22 mouse cellular contexts compared by ENCODE assay signal in genomic region chr4:65678495-65678894, GRCm38 (mm10).
DNase-seq lines count a peak whose midpoint lies in the region; ATAC-seq and TF ChIP-seq lines count a peak whose summit lies in the region.
"Had no signal": no experiment of that assay in that cellular context is flagged by ENCODE, and none has a peak within 500 bp of the region (broad histone marks: within the 10 kb centered on the region; RNA-seq: fewer than 3 reads in every experiment).

No protein-coding gene starts in this region.

- in situ Hi-C loops in Patski (cut with MboI; ENCODE audit: low pct_unique_long_range_greater_than_20kb): no loop called here

- no peak for TF ChIP-seq CTCF in forebrain, postnatal 0 days (IDR thresholded peaks at IDR 0.05; ENCODE audit: low read depth)
- TF ChIP-seq CTCF in Patski (IDR thresholded peaks at IDR 0.05): peak; percentile 10

- no peak overlapping the region for H3K4me2 ChIP-seq in forebrain, embryonic 15.5 days (replicated peaks)
- no peak overlapping the region for H3K4me2 ChIP-seq in forebrain, postnatal 0 days (ENCODE audit: low read depth)
- peak overlapping the region; percentile 43 for H3K4me2 ChIP-seq in heart, embryonic 13.5 days
- H3K4me2 ChIP-seq in midbrain, embryonic 14.5 days (ENCODE audit: low read length): no peak overlapping the region
- H3K4me2 ChIP-seq: embryonic facial prominence, embryonic 15.5 days; neural tube, embryonic 13.5 days had no signal

- H3K4me3 ChIP-seq in forebrain, embryonic 15.5 days: no peak overlapping the region
- H3K4me3 ChIP-seq in forebrain, postnatal 0 days (ENCODE audit: low read depth, low read length): no peak overlapping the region
- no peak overlapping the region for H3K4me3 ChIP-seq in heart, embryonic 13.5 days
- H3K4me3 ChIP-seq in midbrain, embryonic 14.5 days (replicated peaks; ENCODE audit: low read depth, low read length): no peak overlapping the region
- H3K4me3 ChIP-seq: embryonic facial prominence, embryonic 15.5 days; layer of hippocampus, adult 2 months; neural tube, embryonic 13.5 days had no signal

- CTCF ChIA-PET in Patski (lab: Charles Lee): no interaction called here

- DNase-seq in forebrain, postnatal 0 days: no peak
- no peak for DNase-seq in heart, postnatal 4 days
- no peak for DNase-seq in Patski (ENCODE audit: low read depth, low spot score)
- DNase-seq in midbrain, embryonic 14.5 days: no peak
- DNase-seq in right cerebral cortex, postnatal 36 days (ENCODE audit: low spot score in 2 of 2): no peak
- DNase-seq: adrenal gland, postnatal 36 days; cerebellum, adult 9-10 months; gastrocnemius, postnatal 25 days; kidney, adult 9 months; kidney, postnatal 25 days; layer of hippocampus, postnatal 36 days; lung, postnatal 4 days; retina, postnatal 1 day; right cerebral cortex, postnatal 4 days; thymus, postnatal 14 days had no signal

- peaks cover 12% of the 10 kb centered on the region; the same call in 1 of the 2 replicates for H3K27me3 ChIP-seq in forebrain, embryonic 15.5 days
- H3K27me3 ChIP-seq in forebrain, postnatal 0 days (ENCODE audit: insufficient read depth, low read length): no peaks in the 10 kb centered on the region
- H3K27me3 ChIP-seq in heart, embryonic 13.5 days (replicated peaks): no peaks in the 10 kb centered on the region
- H3K27me3 ChIP-seq in Patski: no peaks in the 10 kb centered on the region
- H3K27me3 ChIP-seq in midbrain, embryonic 14.5 days (ENCODE audit: control insufficient read depth, insufficient read depth, low read length): no peaks in the 10 kb centered on the region
- H3K27me3 ChIP-seq: embryonic facial prominence, embryonic 15.5 days; neural tube, embryonic 13.5 days had no signal

- WGBS in forebrain, embryonic 15.5 days: 81% methylated on average over 5 of the region's 5 CpGs
- WGBS in forebrain, postnatal 0 days: 73% methylated on average over 5 of the region's 5 CpGs
- 49% methylated on average over 5 of the region's 5 CpGs for WGBS in heart, embryonic 13.5 days
- WGBS in midbrain, embryonic 14.5 days: 72% methylated on average over 5 of the region's 5 CpGs

- no peaks in the 10 kb centered on the region for H3K4me1 ChIP-seq in forebrain, embryonic 15.5 days
- H3K4me1 ChIP-seq in forebrain, postnatal 0 days (ENCODE audit: insufficient read depth): no peaks in the 10 kb centered on the region
- peaks cover 7% of the 10 kb centered on the region; the same call in 1 of the 2 replicates for H3K4me1 ChIP-seq in heart, embryonic 13.5 days
- peaks cover 4% of the 10 kb centered on the region; the same call in 1 of the 2 replicates for H3K4me1 ChIP-seq in midbrain, embryonic 14.5 days (ENCODE audit: control insufficient read depth, insufficient read depth, low read length)
- H3K4me1 ChIP-seq: embryonic facial prominence, embryonic 15.5 days had no signal

- ATAC-seq in forebrain, embryonic 15.5 days (replicated peaks): peak; percentile 35
- no peak; the same call in 1 of the 2 replicates for ATAC-seq in forebrain, postnatal 0 days
- ATAC-seq in heart, embryonic 13.5 days (ENCODE audit: extremely low read depth, insufficient number of reproducible peaks, low FRiP score, low TSS enrichment): no peak
- no peak for ATAC-seq in Patski
- ATAC-seq in midbrain, embryonic 14.5 days (ENCODE audit: low FRiP score, low TSS enrichment): no peak
- ATAC-seq: CD4-positive, CD25-positive, alpha-beta regulatory T cell, adult 4 months; intestine, embryonic 16.5 days had no signal

- H3K36me3 ChIP-seq in forebrain, embryonic 15.5 days: no peaks in the 10 kb centered on the region
- H3K36me3 ChIP-seq in forebrain, postnatal 0 days (ENCODE audit: insufficient read depth): no peaks in the 10 kb centered on the region
- no peaks in the 10 kb centered on the region for H3K36me3 ChIP-seq in heart, embryonic 13.5 days
- H3K36me3 ChIP-seq in midbrain, embryonic 14.5 days (ENCODE audit: control insufficient read depth, insufficient read depth, low read length): no peaks in the 10 kb centered on the region
- H3K36me3 ChIP-seq: embryonic facial prominence, embryonic 15.5 days; neural tube, embryonic 13.5 days had no signal

- no peak overlapping the region for H3K9ac ChIP-seq in forebrain, embryonic 15.5 days (replicated peaks)
- no peak overlapping the region for H3K9ac ChIP-seq in forebrain, postnatal 0 days
- no peak overlapping the region for H3K9ac ChIP-seq in heart, embryonic 13.5 days
- no peak overlapping the region for H3K9ac ChIP-seq in midbrain, embryonic 14.5 days (replicated peaks; ENCODE audit: low read length)
- H3K9ac ChIP-seq: embryonic facial prominence, embryonic 15.5 days; neural tube, embryonic 13.5 days had no signal

- H3K27ac ChIP-seq in forebrain, embryonic 15.5 days (replicated peaks): no peak overlapping the region
- no peak overlapping the region for H3K27ac ChIP-seq in forebrain, postnatal 0 days (ENCODE audit: low read depth, low read length)
- no peak overlapping the region for H3K27ac ChIP-seq in heart, embryonic 13.5 days (replicated peaks)
- H3K27ac ChIP-seq in midbrain, embryonic 14.5 days (replicated peaks; ENCODE audit: low read depth, low read length): peak overlapping the region; percentile 58
- H3K27ac ChIP-seq: embryonic facial prominence, embryonic 15.5 days; layer of hippocampus, adult 2 months; neural tube, embryonic 13.5 days had no signal

- POLR2A ChIA-PET in Patski (lab: Charles Lee): no interaction called here

- no peaks in the 10 kb centered on the region for H3K9me3 ChIP-seq in forebrain, embryonic 15.5 days
- H3K9me3 ChIP-seq in forebrain, postnatal 0 days (ENCODE audit: low read length): no peaks in the 10 kb centered on the region
- H3K9me3 ChIP-seq in heart, embryonic 13.5 days: no peaks in the 10 kb centered on the region
- H3K9me3 ChIP-seq in midbrain, embryonic 14.5 days (ENCODE audit: control insufficient read depth, low read length): no peaks in the 10 kb centered on the region
- H3K9me3 ChIP-seq: embryonic facial prominence, embryonic 15.5 days; neural tube, embryonic 13.5 days had no signal
